Mouse (Mus musculus) kidney, embryonic 14.5 days (tissue): ENCODE results near the gene Slc22a13. TPM values are rescaled to one million over a fixed set of nuclear protein-coding genes. Genes with fewer than 3 reads are reported as not detected.
A peak's percentile ranks its signal among the peaks of the same experiment; 100 is the strongest.

Experiments used
- ATAC-seq: fragments of 200-750 bp; cut with Nextera tagmentation; 2 replicates; pipeline ENCODE4 v1.8.0; 2017; ENCODE audit warnings: moderate number of reproducible peaks, mild to moderate bottlenecking, moderate TSS enrichment, moderate library complexity; ENCODE audit not compliant: low FRiP score, low TSS enrichment
- H3K27ac ChIP-seq: fragments of 300-500 bp; sonication (generic); 2 replicates; pipeline ENCODE4 v1.5.1; 2014; ENCODE audit warnings: low read depth, mild to moderate bottlenecking, low read length, moderate library complexity, mixed read lengths
- H3K27me3 ChIP-seq: fragments of 300-500 bp; sonication (generic); 2 replicates; pipeline ENCODE4 v1.6.1; 2014; ENCODE audit warnings: mild to moderate bottlenecking, low read length; ENCODE audit not compliant: control insufficient read depth, insufficient read depth
- H3K36me3 ChIP-seq: fragments of 300-500 bp; sonication (generic); 2 replicates; pipeline ENCODE4 v1.6.1; 2014; ENCODE audit warnings: low read length, mixed read lengths; ENCODE audit not compliant: control insufficient read depth, insufficient read depth
- H3K4me1 ChIP-seq: fragments of 300-500 bp; sonication (generic); 2 replicates; pipeline ENCODE4 v1.6.1; 2014; ENCODE audit warnings: low read length, mixed read lengths; ENCODE audit not compliant: control insufficient read depth, insufficient read depth
- H3K4me2 ChIP-seq: fragments of 300-500 bp; sonication (generic); replicated peaks from 2 replicates; pipeline ENCODE4 v1.6.1; 2014; ENCODE audit warnings: low read depth, mild to moderate bottlenecking, low read length
- H3K4me3 ChIP-seq: fragments of 300-500 bp; sonication (generic); 2 replicates; pipeline ENCODE4 v1.5.1; 2014; ENCODE audit warnings: mild to moderate bottlenecking, low read length
- H3K9ac ChIP-seq: fragments of 300-500 bp; sonication (generic); 2 replicates; pipeline ENCODE4 v1.6.1; 2014; ENCODE audit warnings: low read depth, mild to moderate bottlenecking, low read length, moderate library complexity
- H3K9me3 ChIP-seq: fragments of 300-500 bp; sonication (generic); 2 replicates; pipeline ENCODE4 v1.6.1; 2016; ENCODE audit warnings: low read length; ENCODE audit not compliant: control insufficient read depth
- WGBS: fragments of 180-500 bp; shearing (Covaris S2); extraction: QIAGEN DNeasy Blood & Tissue Kit; methylation state at CpG from one replicate; pipeline ENCODE4 v1.1.7; 2014; 5-methylcytosine and 5-hydroxymethylcytosine counted together
- polyA plus RNA-seq: library from polyadenylated mRNA; unstranded; fragments of >200 nt; fragmentation: Nextera tagmentation; extraction: Ambion mirVana; gene quantifications from 2 replicates; pipeline ENCODE4 v1.2.1, GENCODE M21; 2014

Slc22a13 gene
- polyA plus RNA-seq, 1 experiment from 2014 or later: 0.93 TPM

DNA sequence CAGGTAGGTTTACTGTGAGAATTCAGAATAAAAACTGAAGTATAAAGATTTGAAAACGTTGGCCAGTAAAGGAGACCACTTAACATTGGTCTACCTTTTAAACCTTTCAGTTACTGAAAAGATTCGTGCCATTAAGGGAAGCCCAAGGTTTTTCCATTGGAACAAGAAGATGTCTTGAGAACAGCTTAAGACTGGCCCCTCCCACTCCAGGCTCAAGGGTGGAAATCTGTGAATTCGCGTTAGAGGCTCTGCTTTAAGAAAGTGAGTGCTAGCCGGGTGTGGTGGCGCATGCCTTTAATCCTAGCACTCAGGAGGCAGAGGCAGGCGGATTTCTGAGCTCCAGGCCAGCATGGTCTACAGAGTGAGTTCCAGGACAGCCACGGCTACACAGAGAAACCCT, 4.1 kb upstream of the Slc22a13 start:
- H3K4me3 ChIP-seq: no peak overlapping the region
- H3K9ac ChIP-seq: no peak overlapping the region
- 78% methylated on average over 8 of the region's 8 CpGs for WGBS
- H3K27me3 ChIP-seq: no peaks in the 10 kb centered on the region
- H3K4me1 ChIP-seq: no peaks in the 10 kb centered on the region
- H3K27ac ChIP-seq: no peak overlapping the region
- no peak for ATAC-seq
- no peaks in the 10 kb centered on the region for H3K36me3 ChIP-seq
- peaks cover 4% of the 10 kb centered on the region; the same call in 1 of the 2 replicates for H3K9me3 ChIP-seq
- no peak overlapping the region for H3K4me2 ChIP-seq

GRCm38 (mm10) chr9:119207113-119207512, 1.8 kb downstream of the Slc22a13 start:
- Histone ChIP-seq H3K27ac (no peak overlapping the region), H3K27me3 (no peaks in the 10 kb centered on the region), H3K4me1 (no peaks in the 10 kb centered on the region), H3K36me3 (no peaks in the 10 kb centered on the region), H3K4me2 (no peak overlapping the region), H3K4me3 (no peak overlapping the region), H3K9me3 (peaks cover 6% of the 10 kb centered on the region), H3K9ac (no peak overlapping the region)
- 65% methylated on average over 4 of the region's 4 CpGs for WGBS
- ATAC-seq: no peak

DNA sequence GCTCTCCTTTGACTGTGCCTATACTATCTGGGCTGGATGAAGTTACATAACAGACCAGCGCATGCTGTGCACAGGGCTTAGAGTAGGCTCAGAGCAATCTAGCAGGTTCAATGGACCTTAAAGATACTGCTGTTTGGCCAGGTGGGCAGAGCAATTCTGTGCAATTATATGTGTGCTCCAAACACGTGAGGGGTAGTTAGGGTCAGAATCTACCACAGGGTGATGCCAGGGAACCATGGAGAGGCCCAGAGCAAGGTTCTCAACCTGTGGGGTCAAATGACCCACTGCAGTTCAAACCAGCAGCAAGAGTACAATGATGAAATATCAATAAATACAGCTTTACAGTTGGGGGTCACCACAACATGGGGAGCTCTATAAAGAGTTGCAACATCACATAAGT, 2.2 kb downstream of the Slc22a13 start:
- peaks cover 6% of the 10 kb centered on the region for H3K9me3 ChIP-seq
- no peak for ATAC-seq
- no peaks in the 10 kb centered on the region for H3K4me1 ChIP-seq
- no peaks in the 10 kb centered on the region for H3K36me3 ChIP-seq
- H3K27ac ChIP-seq: no peak overlapping the region
- H3K4me2 ChIP-seq: no peak overlapping the region
- no peak overlapping the region for H3K4me3 ChIP-seq
- H3K9ac ChIP-seq: no peak overlapping the region
- H3K27me3 ChIP-seq: no peaks in the 10 kb centered on the region
- 67% methylated on average over 2 of the region's 2 CpGs for WGBS

GRCm38 (mm10) chr9:119205756-119206155, 3.1 kb downstream of the Slc22a13 start:
- Histone ChIP-seq H3K4me3 (no peak overlapping the region), H3K36me3 (no peaks in the 10 kb centered on the region), H3K27ac (no peak overlapping the region), H3K9ac (no peak overlapping the region), H3K4me1 (no peaks in the 10 kb centered on the region), H3K9me3 (peaks cover 6% of the 10 kb centered on the region), H3K4me2 (no peak overlapping the region), H3K27me3 (no peaks in the 10 kb centered on the region)
- no peak for ATAC-seq
- 93% methylated on average over 5 of the region's 5 CpGs for WGBS

- H3K36me3 ChIP-seq: no peaks in the 10 kb centered on the region
- no peak overlapping the region for H3K4me3 ChIP-seq
- no peak overlapping the region for H3K9ac ChIP-seq
- ATAC-seq: no peak
- H3K4me1 ChIP-seq: no peaks in the 10 kb centered on the region
- no peaks in the 10 kb centered on the region for H3K27me3 ChIP-seq
- 94% methylated on average over 9 of the region's 9 CpGs for WGBS
- no peak overlapping the region for H3K4me2 ChIP-seq
- H3K27ac ChIP-seq: no peak overlapping the region
- H3K9me3 ChIP-seq: peaks cover 6% of the 10 kb centered on the region
Measured at GRCm38 (mm10) chr9:119203617-119204016, 5.3 kb downstream of the Slc22a13 start.

DNA sequence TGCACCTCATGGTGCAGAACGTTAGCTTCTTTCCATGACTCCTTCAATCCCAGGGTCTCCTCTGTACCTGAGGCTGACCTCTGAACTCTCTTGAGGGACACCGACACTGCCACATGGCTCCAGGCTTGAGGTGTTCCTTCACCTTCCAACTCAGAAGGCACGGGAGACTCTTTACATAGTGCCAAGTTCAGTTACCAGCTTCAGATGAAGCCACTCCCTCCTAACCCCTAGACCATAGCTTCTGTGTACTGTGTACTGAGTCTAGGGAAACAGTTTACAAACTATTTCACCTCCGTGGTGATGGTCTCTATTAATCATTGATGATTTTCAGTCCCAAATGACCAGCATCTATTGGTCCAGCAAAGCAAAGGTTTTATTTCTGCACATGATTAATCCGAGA, 7.2 kb downstream of the Slc22a13 start:
- 89% methylated on average over 5 of the region's 5 CpGs for WGBS

DNA sequence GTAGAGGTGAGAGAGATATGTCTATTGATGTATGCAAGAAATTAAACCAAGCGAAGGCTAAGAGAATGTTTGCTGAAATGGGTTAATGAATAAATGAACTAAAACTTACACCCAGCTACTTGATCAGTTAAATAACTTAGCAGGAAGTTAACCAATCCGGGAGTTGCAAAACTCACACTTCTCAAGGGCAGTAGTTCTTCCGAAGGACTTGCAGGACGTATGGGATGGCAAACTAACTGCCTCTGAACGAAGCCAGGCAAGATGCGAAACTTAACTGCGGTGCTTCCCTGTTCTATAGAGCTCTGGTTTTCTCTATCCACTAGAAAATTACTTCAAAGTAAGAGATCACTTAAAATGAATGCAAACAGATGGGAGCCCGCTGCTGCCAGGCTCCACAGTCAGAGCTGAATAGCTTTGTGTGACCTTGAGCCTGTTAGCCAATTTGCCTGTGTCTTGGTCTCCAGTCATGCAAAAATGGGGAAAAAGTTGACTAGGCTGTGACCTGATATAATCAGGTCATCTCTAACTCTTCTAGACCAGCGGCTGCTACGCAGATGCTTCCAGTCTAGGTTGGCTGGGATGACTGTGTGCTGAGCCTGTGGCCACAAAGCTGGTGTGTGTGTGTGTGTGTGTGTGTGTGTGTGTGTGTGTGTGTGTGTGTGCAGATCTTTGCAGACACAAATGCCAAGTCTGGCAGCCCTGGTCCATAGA, 9.6 kb downstream of the Slc22a13 start:
- Histone ChIP-seq H3K9me3 (peaks cover 2% of the 10 kb centered on the region), H3K27ac (no peak overlapping the region), H3K36me3 (no peaks in the 10 kb centered on the region), H3K4me1 (no peaks in the 10 kb centered on the region), H3K27me3 (no peaks in the 10 kb centered on the region), H3K9ac (no peak overlapping the region), H3K4me3 (no peak overlapping the region), H3K4me2 (no peak overlapping the region)
- no peak; the same call in 1 of the 2 replicates for ATAC-seq
- WGBS: 79% methylated on average over 10 of the region's 10 CpGs

More for the DNA sequence above, 7.2 kb downstream of the Slc22a13 start:
- Histone ChIP-seq H3K36me3 (no peaks in the 10 kb centered on the region), H3K9me3 (peaks cover 6% of the 10 kb centered on the region), H3K27ac (no peak overlapping the region), H3K4me1 (no peaks in the 10 kb centered on the region), H3K9ac (no peak overlapping the region), H3K4me3 (no peak overlapping the region), H3K27me3 (no peaks in the 10 kb centered on the region), H3K4me2 (no peak overlapping the region)
- ATAC-seq: no peak

GRCm38 (mm10) chr9:119192202-119192990, 16.5 kb downstream of the Slc22a13 start:
- no peaks in the 10 kb centered on the region for H3K9me3 ChIP-seq
- no peaks in the 10 kb centered on the region for H3K4me1 ChIP-seq
- WGBS: 39% methylated on average over 11 of the region's 11 CpGs
- H3K27me3 ChIP-seq: no peaks in the 10 kb centered on the region
- no peak overlapping the region for H3K4me2 ChIP-seq
- H3K4me3 ChIP-seq: no peak overlapping the region
- ATAC-seq: 0 out of 2 replicates have a peak, but pooled peaks have one; percentile 64
- no peak overlapping the region for H3K9ac ChIP-seq
- no peak overlapping the region for H3K27ac ChIP-seq
- H3K36me3 ChIP-seq: no peaks in the 10 kb centered on the region

DNA sequence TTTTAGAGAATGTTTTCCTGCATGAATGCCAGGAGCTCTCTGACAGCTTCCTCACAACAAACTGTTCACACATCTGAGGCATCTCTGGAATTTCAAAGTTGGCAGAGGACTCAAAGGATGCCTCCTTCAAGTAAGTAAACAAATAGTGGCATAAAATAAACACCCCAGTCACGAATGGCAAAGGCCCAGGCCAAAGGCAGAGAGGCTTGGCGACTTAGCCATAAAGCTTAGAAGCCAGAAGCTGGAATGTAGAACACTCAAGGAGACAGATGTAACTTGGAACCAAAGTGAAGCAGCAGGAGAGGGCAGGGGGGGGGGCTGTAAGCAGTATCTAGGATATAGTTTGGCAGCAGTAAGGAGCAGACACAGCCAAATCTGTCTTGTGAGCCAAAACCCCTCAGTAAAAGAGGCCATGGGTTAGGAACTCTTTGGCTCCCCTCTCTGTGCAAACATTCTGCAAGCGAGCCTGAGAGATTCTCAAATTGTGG, 27.6 kb downstream of the Slc22a13 start:
- 35% methylated on average over 3 of the region's 3 CpGs for WGBS
- H3K4me2 ChIP-seq: no peak overlapping the region
- H3K4me1 ChIP-seq: no peaks in the 10 kb centered on the region
- no peaks in the 10 kb centered on the region for H3K9me3 ChIP-seq
- no peak overlapping the region for H3K9ac ChIP-seq
- H3K36me3 ChIP-seq: no peaks in the 10 kb centered on the region
- no peaks in the 10 kb centered on the region for H3K27me3 ChIP-seq
- no peak overlapping the region for H3K27ac ChIP-seq
- ATAC-seq: no peak
- no peak overlapping the region for H3K4me3 ChIP-seq
